Mouse (Mus musculus): ENCODE measurements around the gene Eif4e3. TPM values are rescaled to one million over a fixed set of nuclear protein-coding genes. Genes with fewer than 3 reads are reported as not detected.

The Eif4e3 gene
- total RNA-seq, 2 experiments from 2014 or later: 17.6 to 20.4 TPM

- no peak for DNase-seq
Observed at GRCm38 (mm10) chr6:99624542-99624941, 42.0 kb downstream of the Eif4e3 start.

- DNase-seq: peak; percentile 32
Observed at GRCm38 (mm10) chr6:99623641-99624040, 42.9 kb downstream of the Eif4e3 start.

GRCm38 (mm10) chr6:99621167-99621566, 45.4 kb downstream of the Eif4e3 start:
- no peak for DNase-seq

GRCm38 (mm10) chr6:99620471-99620870, 46.1 kb downstream of the Eif4e3 start:
- DNase-seq: no peak

GRCm38 (mm10) chr6:99619964-99620363, 46.6 kb downstream of the Eif4e3 start:
- DNase-seq: no peak

GRCm38 (mm10) chr6:99619466-99619865, 47.1 kb downstream of the Eif4e3 start:
- DNase-seq: no peak

GRCm38 (mm10) chr6:99617867-99618266, 48.7 kb downstream of the Eif4e3 start:
- DNase-seq: no peak

GRCm38 (mm10) chr6:99617415-99617814, 49.2 kb downstream of the Eif4e3 start:
- DNase-seq: no peak

- DNase-seq: peak; percentile 9
Observed at GRCm38 (mm10) chr6:99615272-99615751, 51.3 kb downstream of the Eif4e3 start.

- no peak for DNase-seq
Observed at GRCm38 (mm10) chr6:99614566-99615271, 51.9 kb downstream of the Eif4e3 start.

- no peak for DNase-seq
Observed at GRCm38 (mm10) chr6:99611866-99612265, 54.7 kb downstream of the Eif4e3 start.

- peak; percentile 24 for DNase-seq
Observed at GRCm38 (mm10) chr6:99610454-99611427, 55.8 kb downstream of the Eif4e3 start.

- no peak for DNase-seq
Observed at GRCm38 (mm10) chr6:99606079-99606478, 60.5 kb downstream of the Eif4e3 start.

GRCm38 (mm10) chr6:99604758-99605157, 61.8 kb downstream of the Eif4e3 start:
- peak; percentile 75 for DNase-seq

- DNase-seq: no peak
Observed at GRCm38 (mm10) chr6:99602434-99602833, 64.1 kb downstream of the Eif4e3 start.

- DNase-seq: peak; percentile 15
Observed at GRCm38 (mm10) chr6:99600886-99601285, 65.7 kb downstream of the Eif4e3 start.

GRCm38 (mm10) chr6:99600168-99600793, 66.3 kb downstream of the Eif4e3 start:
- peak; percentile 60 for DNase-seq

- DNase-seq: no peak
Observed at GRCm38 (mm10) chr6:99599651-99600050, 66.9 kb downstream of the Eif4e3 start.

- no peak for DNase-seq
Observed at GRCm38 (mm10) chr6:99599229-99599628, 67.3 kb downstream of the Eif4e3 start.

GRCm38 (mm10) chr6:99577040-99577439, 89.5 kb downstream of the Eif4e3 start:
- no peak for DNase-seq

GRCm38 (mm10) chr6:99575633-99576032, 90.9 kb downstream of the Eif4e3 start:
- DNase-seq: no peak

Data from heart, postnatal 4 days (tissue).